Mouse (Mus musculus) heart, postnatal 0 days (tissue): Measurements from ENCODE around the gene Abca5.

Source experiments
- CTCF ChIP-seq: IDR thresholded peaks from 2 replicates; pipeline ENCODE4 v1.5.1; 2016; ENCODE audit warnings: antibody characterized with exemption, control low read depth, low read depth
- EP300 ChIP-seq: IDR thresholded peaks from 2 replicates; pipeline ENCODE4 v1.6.1; 2016; ENCODE audit warnings: antibody characterized with exemption, low read depth

GRCm38 (mm10) chr11:110267232-110267631 is 70.3 kb downstream of the Abca5 start:
- TF ChIP-seq CTCF (no peak), EP300 (no peak)
